Mouse (Mus musculus) thymus, adult 2 months (tissue): ENCODE data around the gene Hist1h2be. TPM values are rescaled to one million over a fixed set of nuclear protein-coding genes. Genes with fewer than 3 reads are reported as not detected.
"Not testable (repeated sequence)": the region's sequence is repeated elsewhere in the genome, so short reads cannot be mapped to it uniquely, and the experiment has no call there.

Experiments used
- DNase-seq: peaks from one replicate; pipeline ENCODE4 v3.0.0; 2021
- H3K27ac ChIP-seq: fragments of 200-500 bp; 2 replicates; pipeline ENCODE4 v1.5.1; 2012; ENCODE audit warnings: low read length, control low read depth; ENCODE audit not compliant: control insufficient read depth, insufficient read depth
- H3K27me3 ChIP-seq: fragments of 200-500 bp; 2 replicates; pipeline ENCODE4 v1.6.1; 2012; ENCODE audit warnings: mild to moderate bottlenecking, low read length, moderate library complexity, mixed read lengths; ENCODE audit not compliant: control insufficient read depth, insufficient read depth
- H3K36me3 ChIP-seq: fragments of 200-500 bp; 2 replicates; pipeline ENCODE4 v1.6.1; 2012; ENCODE audit warnings: mild to moderate bottlenecking, low read length, moderate library complexity; ENCODE audit not compliant: control insufficient read depth, insufficient read depth
- H3K4me1 ChIP-seq: fragments of 200-500 bp; replicated peaks from 2 replicates; pipeline ENCODE4 v1.6.1; 2012; ENCODE audit warnings: low read length; ENCODE audit not compliant: control insufficient read depth, insufficient read depth
- H3K4me3 ChIP-seq: fragments of 200-500 bp; 2 replicates; pipeline ENCODE4 v1.5.1; 2012; ENCODE audit warnings: mild to moderate bottlenecking, low read length, control low read depth, moderate library complexity; ENCODE audit not compliant: control insufficient read depth, insufficient read depth
- CTCF ChIP-seq: fragments of 200-500 bp; IDR thresholded peaks from 2 replicates; pipeline ENCODE4 v1.5.1; 2012; ENCODE audit warnings: mild to moderate bottlenecking, control low read depth, low read length, moderate library complexity, borderline replicate concordance; ENCODE audit not compliant: control insufficient read depth, poor library complexity, insufficient read depth; ENCODE audit errors: extremely low read depth
- POLR2A ChIP-seq: fragments of 200-500 bp; IDR thresholded peaks from 2 replicates; pipeline ENCODE4 v1.6.1; 2012; ENCODE audit warnings: mild to moderate bottlenecking, low read length, control low read depth, moderate library complexity; ENCODE audit not compliant: control insufficient read depth, poor library complexity, insufficient read depth; ENCODE audit errors: extremely low read depth
- WGBS: fragments of 180-500 bp; shearing (Covaris S2); methylation state at CpG from one replicate; pipeline ENCODE4 v1.1.7; 2018; 5-methylcytosine and 5-hydroxymethylcytosine counted together
- polyA plus RNA-seq: library from polyadenylated mRNA; depleted of rRNA; stranded (reverse); fragments of >200 nt; gene quantifications from 2 replicates; pipeline ENCODE4 v1.2.3, GENCODE M21; 2012

Hist1h2be gene
- polyA plus RNA-seq, 1 experiment: 14.4 TPM

- TF ChIP-seq CTCF: no peak
- TF ChIP-seq POLR2A: no peak
- peaks cover 2% of the 10 kb centered on the region; the same call in 1 of the 2 replicates for H3K4me1 ChIP-seq
- no peaks in the 10 kb centered on the region for H3K36me3 ChIP-seq
- DNase-seq: no peak
- H3K4me3 ChIP-seq: no peak overlapping the region
- H3K27ac ChIP-seq: no peak overlapping the region
- H3K27me3 ChIP-seq: no peaks in the 10 kb centered on the region
- WGBS: 94% methylated on average over 3 of the region's 3 CpGs
Observed at GRCm38 (mm10) chr13:23541497-23541896, 79.4 kb downstream of the Hist1h2be start.

- WGBS: 85% methylated on average over 1 of the region's 1 CpGs
- not testable (repeated sequence) for H3K27ac ChIP-seq, H3K4me1 ChIP-seq, DNase-seq, H3K4me3 ChIP-seq, H3K27me3 ChIP-seq, H3K36me3 ChIP-seq
Observed at GRCm38 (mm10) chr13:23539821-23540220, 81.1 kb downstream of the Hist1h2be start.

GRCm38 (mm10) chr13:23538249-23538648 is 82.7 kb downstream of the Hist1h2be start:
- peaks cover 4% of the 10 kb centered on the region for H3K4me1 ChIP-seq
- 93% methylated on average over 5 of the region's 5 CpGs for WGBS

GRCm38 (mm10) chr13:23537006-23537710 is 83.8 kb downstream of the Hist1h2be start:
- TF ChIP-seq CTCF: no peak
- TF ChIP-seq POLR2A: no peak
- Histone ChIP-seq H3K4me3 (no peak overlapping the region), H3K27me3 (no peaks in the 10 kb centered on the region), H3K36me3 (no peaks in the 10 kb centered on the region), H3K4me1 (peaks cover 6% of the 10 kb centered on the region), H3K27ac (no peak overlapping the region)
- no peak for DNase-seq
- 56% methylated on average over 3 of the region's 3 CpGs for WGBS

More at GRCm38 (mm10) chr13:23538249-23538648, 82.7 kb downstream of the Hist1h2be start:
- Histone ChIP-seq H3K4me3 (no peak overlapping the region), H3K36me3 (no peaks in the 10 kb centered on the region), H3K27me3 (no peaks in the 10 kb centered on the region), H3K27ac (no peak overlapping the region)
- TF ChIP-seq CTCF: no peak
- no peak for TF ChIP-seq POLR2A
- no peak for DNase-seq

- no peak for TF ChIP-seq CTCF
- TF ChIP-seq POLR2A: no peak
- Histone ChIP-seq H3K4me1 (peaks cover 6% of the 10 kb centered on the region), H3K36me3 (no peaks in the 10 kb centered on the region), H3K27me3 (no peaks in the 10 kb centered on the region), H3K27ac (no peak overlapping the region), H3K4me3 (no peak overlapping the region)
- DNase-seq: no peak
- WGBS: 38% methylated on average over 7 of the region's 7 CpGs
Observed at GRCm38 (mm10) chr13:23536076-23536822, 84.7 kb downstream of the Hist1h2be start.

- not testable (repeated sequence) for H3K4me1 ChIP-seq, H3K27me3 ChIP-seq, H3K36me3 ChIP-seq
- peak; percentile 92 for DNase-seq
- H3K4me3 ChIP-seq: peak within 1 kb of the TSS; percentile 51
- H3K27ac ChIP-seq: peak within 1 kb of the TSS; percentile 80
- peak; percentile 69; the same call in 1 of the 2 replicates for TF ChIP-seq POLR2A
- WGBS: under 1% methylated on average over 49 of the region's 62 CpGs
Observed at GRCm38 (mm10) chr13:23535137-23536075, 85.5 kb downstream of the Hist1h2be start, which contains the start of gene Hist1h3g. Gene Hist1h3g, plus strand, starts transcription at chr13:23535422.
